Mouse (Mus musculus): Measurements from ENCODE around the gene Setd3. TPM values are rescaled to one million over a fixed set of nuclear protein-coding genes. Genes with fewer than 3 reads are reported as not detected.

Gene Setd3
- polyA plus RNA-seq, 1 experiment from 2014 or later, result 89.1 TPM

- peak; percentile 98 for ATAC-seq (ENCODE audit: low FRiP score, low TSS enrichment)
- H3K9ac ChIP-seq (replicated peaks; ENCODE audit: low read length), result peak within 1 kb of the TSS; percentile 98
- peak within 1 kb of the TSS; percentile 87 for H3K27ac ChIP-seq (ENCODE audit: low read length)
- H3K4me3 ChIP-seq (ENCODE audit: low read length), result peak within 1 kb of the TSS; percentile 99
- WGBS, result under 1% methylated on average over 73 of the region's 82 CpGs
- H3K36me3 ChIP-seq (ENCODE audit: insufficient read depth, low read length), result peaks cover 4% of the 10 kb centered on the region; the same call in 1 of the 2 replicates
- H3K4me2 ChIP-seq (replicated peaks; ENCODE audit: low read depth, low read length), result peak within 1 kb of the TSS; percentile 81
- H3K4me1 ChIP-seq (ENCODE audit: insufficient read depth, low read length), result peaks cover 23% of the 10 kb centered on the region
- no peaks in the 10 kb centered on the region for H3K27me3 ChIP-seq (ENCODE audit: insufficient read depth, low read length)
- H3K9me3 ChIP-seq (ENCODE audit: low read length), result no peaks in the 10 kb centered on the region
These were observed 480 bp upstream of the Setd3 start, which contains the start of gene Ccnk for GRCm38 (mm10) chr12:108179321-108180266. Gene Ccnk, plus strand, starts transcription at chr12:108179579.

GRCm38 (mm10) chr12:108178331-108179245, 526 bp downstream of the Setd3 start:
- Histone ChIP-seq H3K27ac (ENCODE audit: low read length) (peak overlapping the region; percentile 87), H3K9me3 (ENCODE audit: low read length) (no peaks in the 10 kb centered on the region), H3K4me3 (ENCODE audit: low read length) (peak overlapping the region; percentile 99), H3K4me1 (ENCODE audit: insufficient read depth, low read length) (peaks cover 23% of the 10 kb centered on the region), H3K36me3 (ENCODE audit: insufficient read depth, low read length) (peaks cover 4% of the 10 kb centered on the region; the same call in 1 of the 2 replicates), H3K27me3 (ENCODE audit: insufficient read depth, low read length) (no peaks in the 10 kb centered on the region), H3K9ac (replicated peaks; ENCODE audit: low read length) (peak overlapping the region; percentile 98), H3K4me2 (replicated peaks; ENCODE audit: low read depth, low read length) (peak overlapping the region; percentile 81)
- under 1% methylated on average over 98 of the region's 103 CpGs for WGBS
- peak; percentile 50 for ATAC-seq (ENCODE audit: low FRiP score, low TSS enrichment)

GRCm38 (mm10) chr12:108176366-108176765, 2.7 kb downstream of the Setd3 start:
- H3K27me3 ChIP-seq (ENCODE audit: insufficient read depth, low read length), result no peaks in the 10 kb centered on the region
- no peak for ATAC-seq (ENCODE audit: low FRiP score, low TSS enrichment)
- peaks cover 37% of the 10 kb centered on the region for H3K4me1 ChIP-seq (ENCODE audit: insufficient read depth, low read length)
- H3K9ac ChIP-seq (replicated peaks; ENCODE audit: low read length), result no peak overlapping the region
- H3K9me3 ChIP-seq (ENCODE audit: low read length), result no peaks in the 10 kb centered on the region
- H3K27ac ChIP-seq (ENCODE audit: low read length), result no peak overlapping the region
- no peak overlapping the region for H3K4me2 ChIP-seq (replicated peaks; ENCODE audit: low read depth, low read length)
- H3K36me3 ChIP-seq (ENCODE audit: insufficient read depth, low read length), result no peaks in the 10 kb centered on the region
- no peak overlapping the region for H3K4me3 ChIP-seq (ENCODE audit: low read length)
- WGBS, result 72% methylated on average over 3 of the region's 3 CpGs

- H3K4me1 ChIP-seq (ENCODE audit: insufficient read depth, low read length), result peaks cover 31% of the 10 kb centered on the region
- H3K9me3 ChIP-seq (ENCODE audit: low read length), result no peaks in the 10 kb centered on the region
- no peak overlapping the region for H3K27ac ChIP-seq (ENCODE audit: low read length)
- no peak for ATAC-seq (ENCODE audit: low FRiP score, low TSS enrichment)
- H3K4me3 ChIP-seq (ENCODE audit: low read length), result no peak overlapping the region
- H3K36me3 ChIP-seq (ENCODE audit: insufficient read depth, low read length), result no peaks in the 10 kb centered on the region
- no peak overlapping the region; the same call in 1 of the 2 replicates for H3K4me2 ChIP-seq (replicated peaks; ENCODE audit: low read depth, low read length)
- H3K27me3 ChIP-seq (ENCODE audit: insufficient read depth, low read length), result no peaks in the 10 kb centered on the region
- no peak overlapping the region for H3K9ac ChIP-seq (replicated peaks; ENCODE audit: low read length)
- 65% methylated on average over 8 of the region's 8 CpGs for WGBS
These were observed 4.3 kb downstream of the Setd3 start for GRCm38 (mm10) chr12:108174606-108175505.

GRCm38 (mm10) chr12:108172639-108173038, 6.5 kb downstream of the Setd3 start:
- Histone ChIP-seq H3K9ac (replicated peaks; ENCODE audit: low read length) (no peak overlapping the region), H3K36me3 (ENCODE audit: insufficient read depth, low read length) (no peaks in the 10 kb centered on the region), H3K9me3 (ENCODE audit: low read length) (no peaks in the 10 kb centered on the region), H3K27me3 (ENCODE audit: insufficient read depth, low read length) (no peaks in the 10 kb centered on the region), H3K4me2 (replicated peaks; ENCODE audit: low read depth, low read length) (no peak overlapping the region), H3K4me3 (ENCODE audit: low read length) (no peak overlapping the region), H3K4me1 (ENCODE audit: insufficient read depth, low read length) (peaks cover 28% of the 10 kb centered on the region), H3K27ac (ENCODE audit: low read length) (no peak overlapping the region)
- no peak for ATAC-seq (ENCODE audit: low FRiP score, low TSS enrichment)
- 47% methylated on average over 4 of the region's 4 CpGs for WGBS

GRCm38 (mm10) chr12:108171336-108171735, 7.8 kb downstream of the Setd3 start:
- no peaks in the 10 kb centered on the region for H3K27me3 ChIP-seq (ENCODE audit: insufficient read depth, low read length)
- H3K27ac ChIP-seq (ENCODE audit: low read length), result 0 out of 2 replicates have a peak overlapping the region, but pooled peaks have one; percentile 10
- H3K4me3 ChIP-seq (ENCODE audit: low read length), result no peak overlapping the region
- ATAC-seq (ENCODE audit: low FRiP score, low TSS enrichment), result no peak
- no peaks in the 10 kb centered on the region for H3K36me3 ChIP-seq (ENCODE audit: insufficient read depth, low read length)
- H3K4me1 ChIP-seq (ENCODE audit: insufficient read depth, low read length), result peaks cover 19% of the 10 kb centered on the region
- no peaks in the 10 kb centered on the region for H3K9me3 ChIP-seq (ENCODE audit: low read length)
- H3K4me2 ChIP-seq (replicated peaks; ENCODE audit: low read depth, low read length), result no peak overlapping the region
- no peak overlapping the region for H3K9ac ChIP-seq (replicated peaks; ENCODE audit: low read length)

GRCm38 (mm10) chr12:108170467-108170866, 8.6 kb downstream of the Setd3 start:
- 84% methylated on average over 3 of the region's 3 CpGs for WGBS
- Histone ChIP-seq H3K9ac (replicated peaks; ENCODE audit: low read length) (no peak overlapping the region), H3K4me1 (ENCODE audit: insufficient read depth, low read length) (peaks cover 19% of the 10 kb centered on the region), H3K4me3 (ENCODE audit: low read length) (no peak overlapping the region), H3K27ac (ENCODE audit: low read length) (no peak overlapping the region), H3K27me3 (ENCODE audit: insufficient read depth, low read length) (no peaks in the 10 kb centered on the region), H3K36me3 (ENCODE audit: insufficient read depth, low read length) (no peaks in the 10 kb centered on the region), H3K4me2 (replicated peaks; ENCODE audit: low read depth, low read length) (no peak overlapping the region), H3K9me3 (ENCODE audit: low read length) (no peaks in the 10 kb centered on the region)
- ATAC-seq (ENCODE audit: low FRiP score, low TSS enrichment), result no peak

- Histone ChIP-seq H3K9ac (replicated peaks; ENCODE audit: low read length) (no peak overlapping the region), H3K27me3 (ENCODE audit: insufficient read depth, low read length) (no peaks in the 10 kb centered on the region), H3K4me3 (ENCODE audit: low read length) (no peak overlapping the region), H3K27ac (ENCODE audit: low read length) (no peak overlapping the region), H3K9me3 (ENCODE audit: low read length) (no peaks in the 10 kb centered on the region), H3K4me2 (replicated peaks; ENCODE audit: low read depth, low read length) (no peak overlapping the region), H3K4me1 (ENCODE audit: insufficient read depth, low read length) (peaks cover 19% of the 10 kb centered on the region), H3K36me3 (ENCODE audit: insufficient read depth, low read length) (no peaks in the 10 kb centered on the region)
- WGBS, result 50% methylated on average over 3 of the region's 3 CpGs
- no peak for ATAC-seq (ENCODE audit: low FRiP score, low TSS enrichment)
These were observed 10.2 kb downstream of the Setd3 start for GRCm38 (mm10) chr12:108168909-108169308.

GRCm38 (mm10) chr12:108163706-108164105, 15.4 kb downstream of the Setd3 start:
- 80% methylated on average over 3 of the region's 3 CpGs for WGBS
- H3K4me2 ChIP-seq (replicated peaks; ENCODE audit: low read depth, low read length), result no peak overlapping the region

More at GRCm38 (mm10) chr12:108163706-108164105, 15.4 kb downstream of the Setd3 start:
- peaks cover 13% of the 10 kb centered on the region for H3K36me3 ChIP-seq (ENCODE audit: insufficient read depth, low read length)
- no peaks in the 10 kb centered on the region for H3K4me1 ChIP-seq (ENCODE audit: insufficient read depth, low read length)
- no peak overlapping the region for H3K27ac ChIP-seq (ENCODE audit: low read length)
- no peaks in the 10 kb centered on the region for H3K9me3 ChIP-seq (ENCODE audit: low read length)
- no peak for ATAC-seq (ENCODE audit: low FRiP score, low TSS enrichment)
- H3K27me3 ChIP-seq (ENCODE audit: insufficient read depth, low read length), result no peaks in the 10 kb centered on the region
- H3K9ac ChIP-seq (replicated peaks; ENCODE audit: low read length), result no peak overlapping the region
- H3K4me3 ChIP-seq (ENCODE audit: low read length), result no peak overlapping the region
